Mouse (Mus musculus) cerebellum, postnatal 36 days (tissue): Measurements from ENCODE around the gene Zfp62.
A peak's percentile ranks its signal among the peaks of the same experiment; 100 is the strongest.
"Not testable (repeated sequence)": the region's sequence is repeated elsewhere in the genome, so short reads cannot be mapped to it uniquely, and the experiment has no call there.

ENCODE experiments used
- DNase-seq, 2 experiments: peaks; one replicate each; pipeline ENCODE4 v3.0.0; 2021 to 2022; ENCODE audit warnings: mixed read lengths in 2 of 2

The Zfp62 gene

DNA sequence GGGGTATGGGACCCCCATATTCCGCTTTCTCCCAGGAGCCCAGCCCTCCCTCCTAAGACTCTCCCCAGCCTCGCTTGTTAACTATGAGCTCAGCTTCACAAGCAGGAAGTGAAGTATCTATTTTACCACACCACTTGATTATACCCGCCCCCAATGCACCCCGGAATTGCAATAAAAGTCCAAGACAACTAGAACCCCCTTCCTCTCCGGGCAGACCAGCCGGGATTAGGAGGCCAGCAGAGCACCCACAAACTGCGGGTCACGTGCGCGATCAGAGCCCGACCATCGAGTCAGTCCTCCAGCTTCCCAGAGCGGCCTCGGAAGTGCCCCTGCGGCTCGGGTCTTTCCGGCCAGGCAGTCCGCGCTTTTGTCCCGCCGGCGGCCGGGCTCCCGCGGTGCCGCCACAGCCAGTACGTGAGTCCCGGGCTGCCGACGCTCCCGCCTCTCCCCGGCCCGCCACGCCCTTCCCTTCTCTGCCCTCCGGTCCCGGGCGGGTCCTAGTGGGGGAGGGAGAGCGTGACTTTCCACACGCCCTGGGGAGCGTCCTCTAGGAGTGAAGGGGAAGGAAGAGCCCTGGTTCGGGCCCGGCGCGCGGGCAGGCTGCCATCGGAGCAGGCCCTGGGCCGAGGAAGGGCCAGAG lies at the start of gene Zfp62:
Gene Zfp62, plus strand, starts transcription at position 164 of the 640 bp plus-strand sequence.
- peak; percentile 95 to 97 for DNase-seq

DNA sequence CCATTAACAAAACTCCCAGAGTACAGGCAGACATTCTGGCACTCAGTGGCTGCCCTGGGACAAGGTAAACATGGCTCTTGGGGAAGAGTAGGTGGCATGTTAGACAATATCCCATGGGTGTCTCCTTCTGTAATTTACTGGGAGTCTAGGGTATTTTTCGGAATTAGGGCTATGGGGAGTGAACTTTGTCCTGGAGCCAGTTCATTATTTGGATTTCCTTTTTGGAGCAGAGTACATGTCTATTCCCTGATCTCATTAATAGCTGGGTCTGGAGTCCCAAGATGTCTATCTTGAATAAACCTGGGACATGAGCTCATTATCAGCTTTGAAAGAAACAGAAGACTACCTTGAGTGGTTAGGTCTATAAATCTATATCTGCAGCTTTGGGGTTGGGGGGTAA lies 49.0 kb upstream of the Zfp62 start, which contains the start of gene Olfr1394:
Gene Olfr1394, plus strand, starts transcription at position 301 of the 400 bp plus-strand sequence.
- DNase-seq: no peak

GRCm38 (mm10) chr11:49156821-49157814 lies 46.0 kb upstream of the Zfp62 start:
- DNase-seq: no peak

GRCm38 (mm10) chr11:49168839-49169611 lies 34.1 kb upstream of the Zfp62 start:
- DNase-seq: no peak

DNA sequence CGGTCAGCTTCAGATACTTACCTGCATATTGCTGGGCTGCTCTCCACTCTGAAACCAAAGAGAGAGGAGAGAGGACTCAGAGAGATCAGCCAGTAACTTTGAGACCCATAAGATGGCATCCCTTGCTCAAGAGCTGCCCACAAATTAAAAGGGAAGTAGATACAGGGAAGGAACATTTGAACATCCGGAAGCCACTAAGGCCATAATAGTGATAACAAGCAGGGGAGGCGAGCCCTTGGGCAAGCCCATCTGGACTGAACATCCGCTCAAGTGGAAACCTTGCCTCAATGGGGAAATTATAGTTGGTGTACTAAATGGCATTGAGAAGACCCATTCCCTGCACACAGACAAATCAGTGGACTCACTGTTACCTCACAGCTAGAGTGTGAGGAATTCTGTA lies 32.5 kb upstream of the Zfp62 start:
- no peak for DNase-seq

DNA sequence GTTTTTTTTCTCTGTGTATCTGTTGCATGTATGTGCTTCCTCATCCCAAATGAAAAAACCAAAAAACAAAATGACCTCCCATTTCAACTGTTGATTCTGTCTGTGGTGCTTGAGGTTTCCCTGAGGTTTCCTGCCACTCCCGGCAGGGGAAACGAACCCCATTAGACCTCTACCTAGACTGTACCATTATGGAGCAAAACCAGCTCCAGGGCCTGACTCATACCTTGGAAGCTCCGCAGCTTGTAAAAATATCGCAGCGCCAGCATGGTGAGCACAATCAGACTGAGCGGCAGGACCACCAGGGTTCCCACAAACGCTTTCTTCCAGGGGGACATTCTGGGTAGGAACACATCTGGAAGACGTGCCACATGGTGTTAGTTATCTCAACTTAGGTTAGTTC lies 27.7 kb upstream of the Zfp62 start:
- DNase-seq: no peak

DNA sequence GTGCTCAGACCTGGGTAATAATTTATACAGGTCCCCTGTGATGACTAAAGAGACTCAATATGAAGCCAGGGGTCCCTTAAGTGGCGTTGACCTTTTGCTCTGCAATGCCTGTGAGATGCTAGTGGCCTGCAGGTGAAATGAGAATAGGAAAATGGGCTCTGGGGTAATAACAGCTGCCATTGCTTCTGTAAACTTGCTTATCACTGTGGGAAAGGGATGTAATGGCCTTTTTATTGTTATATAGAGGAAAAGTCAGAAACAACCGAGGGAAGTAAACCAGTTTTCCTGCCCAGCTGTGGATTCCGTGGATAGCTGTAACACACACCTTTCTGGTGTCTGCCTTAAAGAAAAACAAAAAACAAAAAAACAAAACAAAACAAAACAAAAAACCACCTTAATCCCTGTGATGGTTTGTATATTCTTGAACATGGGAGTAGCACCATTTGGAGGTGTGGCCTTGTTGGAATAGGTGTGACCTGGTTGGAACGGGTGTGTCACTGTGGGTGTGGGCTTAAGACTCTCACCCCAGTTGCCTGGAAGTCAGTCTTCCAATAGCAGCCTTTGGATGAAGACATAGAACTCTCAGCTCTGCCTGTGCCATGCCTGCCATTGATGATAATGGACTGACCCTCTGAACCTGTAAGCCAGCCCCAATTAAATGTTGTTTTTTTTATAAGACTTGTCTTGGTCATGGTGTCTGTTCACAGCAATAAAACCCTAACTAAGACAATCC lies 26.9 kb upstream of the Zfp62 start:
- DNase-seq: not testable (repeated sequence)

DNA sequence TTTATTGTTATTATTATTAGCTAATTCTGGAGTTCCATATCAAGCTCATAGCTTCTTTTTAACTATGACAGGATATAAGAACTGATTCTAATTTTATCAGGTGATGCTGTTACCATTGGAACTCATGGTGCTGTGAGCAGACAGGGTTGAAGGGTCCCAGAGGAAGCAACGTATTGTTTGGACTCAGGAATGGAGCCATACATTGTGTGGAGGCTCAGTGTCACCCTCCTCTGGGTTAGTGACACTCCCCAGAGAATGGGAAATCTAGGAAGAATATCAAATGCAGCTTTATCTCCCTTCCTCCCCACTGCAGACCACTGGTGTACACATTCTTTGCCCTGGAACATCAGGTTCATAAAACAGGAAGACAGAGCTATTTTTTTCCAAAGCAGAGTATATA lies 19.9 kb upstream of the Zfp62 start:
- no peak for DNase-seq

DNA sequence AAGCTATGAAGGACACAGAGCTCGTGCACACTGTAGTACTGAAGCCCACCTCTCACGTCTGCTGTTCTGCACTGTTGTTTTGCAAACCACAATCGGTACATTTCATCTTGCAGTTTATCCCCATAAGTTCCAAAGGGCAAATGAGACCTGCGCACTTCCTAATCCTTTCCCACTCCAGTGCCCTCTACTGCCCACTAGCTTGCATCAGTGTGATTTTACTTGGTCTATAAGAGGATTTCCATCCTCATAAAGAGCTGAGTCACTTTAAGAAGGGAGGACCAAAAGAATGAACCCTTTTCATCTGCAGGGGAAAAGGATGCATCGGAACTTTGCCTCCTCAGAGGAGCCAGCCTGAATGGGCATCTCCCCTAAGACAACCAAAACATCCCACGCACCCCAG lies 16.6 kb upstream of the Zfp62 start:
- DNase-seq: no peak

DNA sequence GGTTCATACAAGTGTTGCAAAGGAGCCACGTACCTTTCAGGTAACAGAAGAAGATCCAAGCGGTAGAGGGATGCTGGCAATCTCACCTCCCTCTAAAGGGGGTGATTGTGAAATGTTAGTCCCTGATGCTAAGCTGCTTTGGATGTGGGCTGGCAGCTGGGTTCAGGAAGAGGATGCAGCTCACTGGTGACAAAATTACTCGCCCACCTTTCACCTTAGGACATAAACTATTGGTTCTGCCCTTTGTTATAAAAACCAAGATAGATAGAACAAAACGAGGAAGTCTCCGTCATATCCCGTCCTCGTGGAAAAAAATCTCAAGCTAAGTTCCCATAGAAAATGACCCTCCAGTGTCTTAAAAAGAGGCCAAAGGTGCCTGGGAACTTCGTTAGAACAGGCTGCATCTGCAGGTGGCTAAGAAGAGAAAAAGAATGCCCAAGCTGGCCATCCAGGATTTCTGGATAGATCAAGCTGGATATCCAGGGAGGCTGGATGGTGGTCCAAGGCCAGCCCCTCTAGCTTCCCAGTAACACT lies 16.1 kb upstream of the Zfp62 start, which contains the start of gene Btnl9:
Gene Btnl9, minus strand, starts transcription at position 205 of the 534 bp plus-strand sequence.
- no peak for DNase-seq

DNA sequence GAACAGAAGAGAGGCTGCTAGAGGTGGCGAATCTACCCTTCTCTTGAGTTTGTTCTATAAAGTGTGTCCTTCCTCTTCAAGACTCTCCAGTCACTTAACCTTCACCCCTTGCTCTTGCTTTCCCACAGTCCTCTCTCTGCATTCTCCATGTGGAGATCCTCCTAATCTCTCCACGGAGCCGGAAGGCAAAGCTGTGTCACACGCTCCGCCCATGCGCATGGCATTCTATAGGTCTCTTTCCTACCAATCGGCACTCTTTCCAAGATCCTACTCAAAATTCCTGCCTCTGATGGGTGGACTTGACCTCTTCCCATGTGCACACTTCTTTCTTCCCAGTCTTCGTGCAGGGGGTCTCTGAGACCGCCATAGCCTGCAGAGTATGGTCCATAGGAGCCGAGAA lies 15.4 kb upstream of the Zfp62 start:
- DNase-seq: no peak

GRCm38 (mm10) chr11:49189737-49190136 lies 13.4 kb upstream of the Zfp62 start:
- DNase-seq: peak; percentile 52 to 73

- no peak for DNase-seq
Observed at GRCm38 (mm10) chr11:49191083-49191482, 12.0 kb upstream of the Zfp62 start.

GRCm38 (mm10) chr11:49194771-49195170 lies 8.3 kb upstream of the Zfp62 start:
- DNase-seq: not testable (repeated sequence)

GRCm38 (mm10) chr11:49195819-49196322 lies 7.2 kb upstream of the Zfp62 start:
- DNase-seq: no peak

DNA sequence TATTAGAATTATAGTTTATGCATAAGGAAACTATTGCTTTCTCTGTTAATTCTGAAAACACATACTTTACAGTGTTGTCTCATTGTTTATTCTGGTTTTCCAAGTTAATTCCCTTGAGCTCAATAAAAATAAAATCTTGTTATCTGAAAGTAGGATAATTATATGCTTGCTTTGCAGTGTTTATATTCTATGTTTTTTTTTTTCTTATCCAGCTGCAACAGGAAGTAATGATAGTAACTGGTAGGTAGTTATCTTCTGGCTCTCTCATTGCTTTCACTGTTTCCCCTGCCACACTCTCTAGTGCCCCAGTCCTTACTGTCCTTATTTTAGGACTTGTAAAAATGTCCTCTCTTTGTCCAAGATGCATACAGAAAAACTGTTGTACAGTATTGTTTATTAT lies 2.4 kb upstream of the Zfp62 start:
- no peak for DNase-seq

- DNase-seq: no peak
Observed at GRCm38 (mm10) chr11:49201142-49201541, 1.9 kb upstream of the Zfp62 start.

- no peak for DNase-seq
Observed at GRCm38 (mm10) chr11:49202071-49202470, 1.0 kb upstream of the Zfp62 start.

- peak in 1 of 2 experiments; percentile 13 for DNase-seq
Observed at GRCm38 (mm10) chr11:49202523-49203061, 500 bp upstream of the Zfp62 start.

- no peak for DNase-seq
Observed at GRCm38 (mm10) chr11:49203771-49204497, 842 bp downstream of the Zfp62 start.
